Mouse (Mus musculus): ENCODE results near the gene Tnnc2. TPM values are rescaled to one million over a fixed set of nuclear protein-coding genes. Genes with fewer than 3 reads are reported as not detected.

Tnnc2 gene
- polyA plus RNA-seq, 1 experiment from 2014 or later: 0.18 TPM

- ATAC-seq (no peak), DNase-seq (ENCODE audit: low read depth, low spot score) (no peak)
- no peaks in the 10 kb centered on the region for H3K27me3 ChIP-seq
- ChIA-PET CTCF (interaction anchor here (1.1 to 1.5 kb wide), 2 partner anchors 10 to 11 kb away, joined by 4 read pairs; no protein-coding TSS in a partner anchor), POLR2A (no interaction called here)
- TF ChIP-seq CTCF (IDR thresholded peaks at IDR 0.05): no peak
- in situ Hi-C loops (cut with MboI; ENCODE audit: low pct_unique_long_range_greater_than_20kb): no loop called here
These were observed 37.4 kb upstream of the Tnnc2 start for GRCm38 (mm10) chr2:164817206-164817605.

- DNase-seq (ENCODE audit: low read depth, low spot score) (no peak), ATAC-seq (no peak)
- CTCF ChIA-PET: interaction anchor here (1.2 kb wide), 1 partner anchor 21 kb away, joined by 4 read pairs; no protein-coding TSS in a partner anchor
- no peak for TF ChIP-seq CTCF (IDR thresholded peaks at IDR 0.05)
- POLR2A ChIA-PET: interaction anchor here (1.2 kb wide), 1 partner anchor 11 kb away, joined by 5 read pairs; the partner anchor contains the start of genes Acot8 and Zswim3
- no peaks in the 10 kb centered on the region for H3K27me3 ChIP-seq
- in situ Hi-C loops (cut with MboI; ENCODE audit: low pct_unique_long_range_greater_than_20kb): no loop called here
These were observed 36.1 kb upstream of the Tnnc2 start for GRCm38 (mm10) chr2:164815821-164816220.

GRCm38 (mm10) chr2:164815348-164815747, 35.6 kb upstream of the Tnnc2 start:
- no peaks in the 10 kb centered on the region for H3K27me3 ChIP-seq
- in situ Hi-C loops (cut with MboI; ENCODE audit: low pct_unique_long_range_greater_than_20kb): no loop called here
- POLR2A ChIA-PET: interaction anchor here (1.2 kb wide), 1 partner anchor 10 kb away, joined by 5 read pairs; the partner anchor contains the start of genes Acot8 and Zswim3
- CTCF ChIA-PET: interaction anchor here (1.2 kb wide), 1 partner anchor 21 kb away, joined by 4 read pairs; no protein-coding TSS in a partner anchor
- no peak for TF ChIP-seq CTCF (IDR thresholded peaks at IDR 0.05)
- DNase-seq (ENCODE audit: low read depth, low spot score): no peak
- no peak for ATAC-seq

GRCm38 (mm10) chr2:164813557-164813956, 33.8 kb upstream of the Tnnc2 start:
- in situ Hi-C loops (cut with MboI; ENCODE audit: low pct_unique_long_range_greater_than_20kb): no loop called here
- DNase-seq (ENCODE audit: low read depth, low spot score) (no peak), ATAC-seq (no peak)
- POLR2A ChIA-PET: no interaction called here
- TF ChIP-seq CTCF (IDR thresholded peaks at IDR 0.05): no peak
- CTCF ChIA-PET: no interaction called here
- no peaks in the 10 kb centered on the region for H3K27me3 ChIP-seq

GRCm38 (mm10) chr2:164806614-164807013, 26.8 kb upstream of the Tnnc2 start:
- in situ Hi-C loops (cut with MboI; ENCODE audit: low pct_unique_long_range_greater_than_20kb): no loop called here
- no peak for ATAC-seq
- CTCF ChIA-PET: interaction anchor here (1.2 to 5.7 kb wide), 3 partner anchors 11 to 13 kb away, joined by 4 to 53 read pairs (median 4); no protein-coding TSS in a partner anchor

GRCm38 (mm10) chr2:164805332-164805718, 25.6 kb upstream of the Tnnc2 start:
- in situ Hi-C loops (cut with MboI; ENCODE audit: low pct_unique_long_range_greater_than_20kb): no loop called here

More at GRCm38 (mm10) chr2:164806614-164807013, 26.8 kb upstream of the Tnnc2 start:
- no peak for DNase-seq (ENCODE audit: low read depth, low spot score)
- no peaks in the 10 kb centered on the region for H3K27me3 ChIP-seq
- POLR2A ChIA-PET: no interaction called here
- no peak for TF ChIP-seq CTCF (IDR thresholded peaks at IDR 0.05)

GRCm38 (mm10) chr2:164804533-164805331, 25.0 kb upstream of the Tnnc2 start, which contains the start of the genes Acot8 and Zswim3:
TSS of gene Acot8 (minus strand) at chr2:164804882.
TSS of gene Zswim3 (plus strand) at chr2:164805098.
- in situ Hi-C loops (cut with MboI; ENCODE audit: low pct_unique_long_range_greater_than_20kb): no loop called here
- H3K27me3 ChIP-seq: no peaks in the 10 kb centered on the region
- DNase-seq (ENCODE audit: low read depth, low spot score): peak; percentile 99
- TF ChIP-seq CTCF (IDR thresholded peaks at IDR 0.05): no peak
- POLR2A ChIA-PET: interaction anchor here (0.6 to 1.8 kb wide), 4 partner anchors 11 to 29 kb away, joined by 3 to 7 read pairs (median 4); partner anchors contain the start of genes Neurl2 and Zswim1
- CTCF ChIA-PET: interaction anchor here (1.2 to 5.7 kb wide), 4 partner anchors 11 to 28 kb away, joined by 3 to 53 read pairs (median 10); partner anchors contain the start of genes Ctsa and Zswim1
- ATAC-seq: peak; percentile 90

More at GRCm38 (mm10) chr2:164805332-164805718, 25.6 kb upstream of the Tnnc2 start:
- TF ChIP-seq CTCF (IDR thresholded peaks at IDR 0.05): no peak
- peak; percentile 24 for ATAC-seq
- POLR2A ChIA-PET: interaction anchor here (0.9 to 1.8 kb wide), 3 partner anchors 10 to 17 kb away, joined by 3 to 7 read pairs (median 5); partner anchors contain the start of gene Zswim1
- CTCF ChIA-PET: interaction anchor here (1.2 to 5.7 kb wide), 4 partner anchors 12 to 17 kb away, joined by 4 to 53 read pairs (median 10); partner anchors contain the start of gene Zswim1
- no peak for DNase-seq (ENCODE audit: low read depth, low spot score)
- no peaks in the 10 kb centered on the region for H3K27me3 ChIP-seq

- ATAC-seq (no peak), DNase-seq (ENCODE audit: low read depth, low spot score) (no peak)
- CTCF ChIA-PET: interaction anchor here (1.2 to 5.7 kb wide), 5 partner anchors 10 to 63 kb away, joined by 3 to 53 read pairs (median 4); partner anchors contain the start of genes Ctsa and Zswim1
- POLR2A ChIA-PET: no interaction called here
- in situ Hi-C loops (cut with MboI; ENCODE audit: low pct_unique_long_range_greater_than_20kb): no loop called here
- no peak for TF ChIP-seq CTCF (IDR thresholded peaks at IDR 0.05)
- no peaks in the 10 kb centered on the region for H3K27me3 ChIP-seq
These were observed 24.1 kb upstream of the Tnnc2 start for GRCm38 (mm10) chr2:164803921-164804313.

- ChIA-PET CTCF (interaction anchor here (1.2 to 5.7 kb wide), 4 partner anchors 10 to 64 kb away, joined by 3 to 53 read pairs (median 10); partner anchors contain the start of gene Ctsa), POLR2A (interaction anchor here (0.6 kb wide), 1 partner anchor 236 kb away, joined by 3 read pairs; no protein-coding TSS in a partner anchor)
- no peaks in the 10 kb centered on the region for H3K27me3 ChIP-seq
- ATAC-seq (no peak), DNase-seq (ENCODE audit: low read depth, low spot score) (no peak)
- TF ChIP-seq CTCF (IDR thresholded peaks at IDR 0.05): no peak
- in situ Hi-C loops (cut with MboI; ENCODE audit: low pct_unique_long_range_greater_than_20kb): no loop called here
These were observed 23.6 kb upstream of the Tnnc2 start for GRCm38 (mm10) chr2:164803201-164803920.

All from Patski (cell line).